Mouse (Mus musculus): ENCODE measurements around the gene Eif3i. TPM values are rescaled to one million over a fixed set of nuclear protein-coding genes. Genes with fewer than 3 reads are reported as not detected.

Gene Eif3i
- polyA plus RNA-seq, 2 experiments = 201 to 223 TPM

GRCm38 (mm10) chr4:129616631-129617030 is 16.2 kb upstream of the Eif3i start:
- 79% methylated on average over 3 of the region's 3 CpGs for WGBS (ENCODE audit: insufficient replicate concordance)
- no peak for DNase-seq (ENCODE audit: low read depth in 3 of 3, low spot score in 3 of 3)

GRCm38 (mm10) chr4:129615801-129616290 is 15.4 kb upstream of the Eif3i start:
- Histone ChIP-seq H3K4me1 (replicated peaks; ENCODE audit: control insufficient read depth in 2 of 2, insufficient read depth in 2 of 2, low read length in 1 of 2) (peaks cover 5 to 8% of the 10 kb centered on the region in 2 experiments), H3K4me2 (ENCODE audit: low read depth) (no peak overlapping the region), H3K9me3 (ENCODE audit: control insufficient read depth, low read length) (no peaks in the 10 kb centered on the region), H3K9ac (replicated peaks) (no peak overlapping the region), H3K27me3 (ENCODE audit: control insufficient read depth, insufficient read depth, low read length) (no peaks in the 10 kb centered on the region), H3K4me3 (ENCODE audit: insufficient read depth in 1 of 2, low read depth in 2 of 2, low read length in 2 of 2) (no peak overlapping the region), H3K27ac (no peak overlapping the region), H3K36me3 (replicated peaks; ENCODE audit: control insufficient read depth, insufficient read depth, low read depth) (no peaks in the 10 kb centered on the region; the same call in 1 of the 2 replicates)
- TF ChIP-seq EP300 (IDR thresholded peaks at IDR 0.05; ENCODE audit: low read depth) (no peak), CTCF (IDR thresholded peaks at IDR 0.05; ENCODE audit: low read depth) (no peak)
- ATAC-seq (ENCODE audit: insufficient read depth) (no peak), DNase-seq (ENCODE audit: low read depth in 3 of 3, low spot score in 3 of 3) (no peak)
- 83% methylated on average over 9 of the region's 9 CpGs for WGBS (ENCODE audit: insufficient replicate concordance)

More at GRCm38 (mm10) chr4:129616631-129617030, 16.2 kb upstream of the Eif3i start:
- ATAC-seq (ENCODE audit: insufficient read depth) = no peak
- no peaks in the 10 kb centered on the region for H3K9me3 ChIP-seq (ENCODE audit: control insufficient read depth, low read length)
- TF ChIP-seq CTCF (IDR thresholded peaks at IDR 0.05; ENCODE audit: low read depth) (no peak), EP300 (IDR thresholded peaks at IDR 0.05; ENCODE audit: low read depth) (no peak)
- peaks cover 5 to 8% of the 10 kb centered on the region in 2 experiments for H3K4me1 ChIP-seq (replicated peaks; ENCODE audit: control insufficient read depth in 2 of 2, insufficient read depth in 2 of 2, low read length in 1 of 2)
- H3K4me2 ChIP-seq (ENCODE audit: low read depth) = no peak overlapping the region
- no peaks in the 10 kb centered on the region for H3K27me3 ChIP-seq (ENCODE audit: control insufficient read depth, insufficient read depth, low read length)
- H3K36me3 ChIP-seq (replicated peaks; ENCODE audit: control insufficient read depth, insufficient read depth, low read depth) = no peaks in the 10 kb centered on the region; the same call in 1 of the 2 replicates
- no peak overlapping the region for H3K4me3 ChIP-seq (ENCODE audit: insufficient read depth in 1 of 2, low read depth in 2 of 2, low read length in 2 of 2)
- no peak overlapping the region for H3K9ac ChIP-seq (replicated peaks)
- no peak overlapping the region for H3K27ac ChIP-seq

GRCm38 (mm10) chr4:129614093-129614492 is 13.6 kb upstream of the Eif3i start, which contains the start of gene Dcdc2b:
Gene Dcdc2b, minus strand, starts transcription at chr4:129614257.
- Histone ChIP-seq H3K9ac (replicated peaks) (no peak within 1 kb of the TSS), H3K4me1 (replicated peaks; ENCODE audit: control insufficient read depth in 2 of 2, insufficient read depth in 2 of 2, low read length in 1 of 2) (peaks cover 5% of the 10 kb centered on the region in 2 experiments)

GRCm38 (mm10) chr4:129610472-129610871 is 10.0 kb upstream of the Eif3i start:
- no peaks in the 10 kb centered on the region for H3K9me3 ChIP-seq (ENCODE audit: control insufficient read depth, low read length)
- H3K36me3 ChIP-seq (replicated peaks; ENCODE audit: control insufficient read depth, insufficient read depth, low read depth) = peaks cover 22% of the 10 kb centered on the region
- no peak overlapping the region for H3K27ac ChIP-seq
- H3K4me1 ChIP-seq (replicated peaks; ENCODE audit: control insufficient read depth in 2 of 2, insufficient read depth in 2 of 2, low read length in 1 of 2) = peaks cover 0 to 3% of the 10 kb centered on the region in 2 experiments; a peak in 1 of 4 replicates
- no peaks in the 10 kb centered on the region for H3K27me3 ChIP-seq (ENCODE audit: control insufficient read depth, insufficient read depth, low read length)
- ATAC-seq (ENCODE audit: insufficient read depth) (no peak), DNase-seq (ENCODE audit: low read depth in 3 of 3, low spot score in 3 of 3) (no peak)
- no peak overlapping the region for H3K4me2 ChIP-seq (ENCODE audit: low read depth)
- 58% methylated on average over 4 of the region's 4 CpGs for WGBS (ENCODE audit: insufficient replicate concordance)
- no peak overlapping the region for H3K9ac ChIP-seq (replicated peaks)
- TF ChIP-seq EP300 (IDR thresholded peaks at IDR 0.05; ENCODE audit: low read depth) (no peak), CTCF (IDR thresholded peaks at IDR 0.05; ENCODE audit: low read depth) (no peak)
- H3K4me3 ChIP-seq (ENCODE audit: insufficient read depth in 1 of 2, low read depth in 2 of 2, low read length in 2 of 2) = no peak overlapping the region

More at GRCm38 (mm10) chr4:129614093-129614492, 13.6 kb upstream of the Eif3i start, which contains the start of gene Dcdc2b:
- no peak within 1 kb of the TSS for H3K4me2 ChIP-seq (ENCODE audit: low read depth)
- H3K9me3 ChIP-seq (ENCODE audit: control insufficient read depth, low read length) = no peaks in the 10 kb centered on the region
- DNase-seq (ENCODE audit: low read depth in 3 of 3, low spot score in 3 of 3) (no peak), ATAC-seq (ENCODE audit: insufficient read depth) (no peak)
- WGBS (ENCODE audit: insufficient replicate concordance) = 76% methylated on average over 6 of the region's 6 CpGs
- H3K27ac ChIP-seq = no peak within 1 kb of the TSS
- TF ChIP-seq CTCF (IDR thresholded peaks at IDR 0.05; ENCODE audit: low read depth) (no peak), EP300 (IDR thresholded peaks at IDR 0.05; ENCODE audit: low read depth) (no peak)
- H3K27me3 ChIP-seq (ENCODE audit: control insufficient read depth, insufficient read depth, low read length) = no peaks in the 10 kb centered on the region
- H3K4me3 ChIP-seq (ENCODE audit: insufficient read depth in 1 of 2, low read depth in 2 of 2, low read length in 2 of 2) = no peak within 1 kb of the TSS
- H3K36me3 ChIP-seq (replicated peaks; ENCODE audit: control insufficient read depth, insufficient read depth, low read depth) = peaks cover 4% of the 10 kb centered on the region

- WGBS (ENCODE audit: insufficient replicate concordance) = 84% methylated on average over 4 of the region's 4 CpGs
- H3K9ac ChIP-seq (replicated peaks) = no peak overlapping the region
- H3K36me3 ChIP-seq (replicated peaks; ENCODE audit: control insufficient read depth, insufficient read depth, low read depth) = peaks cover 25% of the 10 kb centered on the region
- no peak overlapping the region for H3K27ac ChIP-seq
- H3K4me2 ChIP-seq (ENCODE audit: low read depth) = no peak overlapping the region
- no peaks in the 10 kb centered on the region for H3K9me3 ChIP-seq (ENCODE audit: control insufficient read depth, low read length)
- H3K4me3 ChIP-seq (ENCODE audit: insufficient read depth in 1 of 2, low read depth in 2 of 2, low read length in 2 of 2) = no peak overlapping the region
- ATAC-seq (ENCODE audit: insufficient read depth) = no peak
- H3K27me3 ChIP-seq (ENCODE audit: control insufficient read depth, insufficient read depth, low read length) = no peaks in the 10 kb centered on the region
- no peak for TF ChIP-seq CTCF (IDR thresholded peaks at IDR 0.05; ENCODE audit: low read depth)
- TF ChIP-seq EP300 (IDR thresholded peaks at IDR 0.05; ENCODE audit: low read depth) = no peak
- no peak for DNase-seq (ENCODE audit: low read depth in 3 of 3, low spot score in 3 of 3)
- H3K4me1 ChIP-seq (replicated peaks; ENCODE audit: control insufficient read depth in 2 of 2, insufficient read depth in 2 of 2, low read length in 1 of 2) = peaks cover 0 to 3% of the 10 kb centered on the region in 2 experiments; a peak in 1 of 4 replicates
Observed at GRCm38 (mm10) chr4:129610026-129610425, 9.6 kb upstream of the Eif3i start.

Measured in liver, embryonic 14.5 days (tissue).